Mouse (Mus musculus) bone marrow, adult 2 months (tissue): ENCODE data around the gene Gpr18.

Source experiments
- CTCF ChIP-seq: fragments of 200-500 bp; IDR thresholded peaks from 2 replicates; pipeline ENCODE4 v1.5.1; 2011; ENCODE audit warnings: low read length, control low read depth; ENCODE audit not compliant: control insufficient read depth, insufficient read depth
- POLR2A ChIP-seq: fragments of 200-500 bp; IDR thresholded peaks from 2 replicates; pipeline ENCODE4 v1.6.1; 2011; ENCODE audit warnings: low read depth, mild to moderate bottlenecking, control low read depth, low read length, borderline replicate concordance; ENCODE audit not compliant: control insufficient read depth

DNA sequence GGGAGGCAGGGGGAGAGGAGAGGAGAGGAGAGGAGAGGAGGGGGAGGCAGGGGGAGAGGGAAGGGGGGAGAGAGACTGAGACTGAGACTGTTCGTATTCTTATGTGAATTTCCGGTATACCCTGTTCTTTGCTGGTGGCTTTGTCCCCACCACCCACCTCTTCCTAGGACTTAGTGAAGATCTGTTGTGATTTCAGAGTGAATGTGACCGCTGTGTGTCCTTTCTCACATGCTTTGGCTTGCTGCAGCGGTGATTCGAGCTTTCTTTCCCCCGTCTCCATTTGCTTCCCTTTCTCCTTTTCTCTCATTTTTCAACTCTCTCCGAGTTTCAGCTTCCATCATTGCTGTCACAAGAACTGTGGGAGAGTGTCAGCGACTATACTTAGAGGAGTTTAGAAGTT is 31.1 kb upstream of the Gpr18 start:
- no peak for TF ChIP-seq POLR2A
- TF ChIP-seq CTCF, result no peak
